Mouse (Mus musculus) lung, postnatal 0 days (tissue): ENCODE measurements around the gene Yju2.

ENCODE experiments used
- CTCF ChIP-seq: IDR thresholded peaks from 2 replicates; pipeline ENCODE4 v1.5.1; 2016; ENCODE audit warnings: antibody characterized with exemption, mild to moderate bottlenecking
- EP300 ChIP-seq: IDR thresholded peaks from 2 replicates; pipeline ENCODE4 v1.6.1; 2016; ENCODE audit warnings: antibody characterized with exemption, mild to moderate bottlenecking, control low read depth

GRCm38 (mm10) chr17:55969560-55969959 lies 10.7 kb downstream of the Yju2 start:
- TF ChIP-seq EP300 = no peak
- no peak for TF ChIP-seq CTCF
